In the genomic region with DNA sequence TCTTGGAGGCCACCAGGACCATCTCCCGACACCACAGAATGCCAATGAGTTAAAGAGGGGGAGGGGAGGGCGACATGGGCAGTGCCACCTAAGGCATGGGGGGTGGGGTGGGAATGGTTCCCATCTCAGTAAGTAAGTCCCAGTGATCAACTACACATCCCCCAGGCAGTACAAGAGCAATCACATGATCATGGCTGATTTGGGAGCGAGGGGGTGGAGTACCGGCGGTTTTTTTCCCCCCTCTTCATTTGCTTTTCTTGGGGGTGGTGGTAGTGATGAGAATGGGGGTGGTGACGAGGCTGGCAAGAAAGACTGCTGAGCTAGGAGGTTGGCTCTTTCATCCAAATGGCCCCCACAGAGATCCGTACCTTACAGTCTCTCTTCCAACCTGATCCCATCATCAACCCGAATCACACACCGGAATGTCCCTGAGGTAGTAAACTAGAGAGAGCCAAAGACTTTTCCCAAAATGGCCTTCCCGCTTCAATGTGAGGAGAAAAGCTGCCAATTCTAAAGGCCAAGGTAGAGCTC, we compare ENCODE assay signal across 8 mouse cellular contexts. TPM values are rescaled to one million over a fixed set of nuclear protein-coding genes. Genes with fewer than 3 reads are reported as not detected.
DNase-seq lines count a peak whose midpoint lies in the region; ATAC-seq lines count a peak whose summit lies in the region.

No protein-coding gene starts in this region.

- WGBS in forebrain, embryonic 15.5 days: 11% methylated on average over 10 of the region's 10 CpGs
- WGBS in limb, embryonic 12.5 days: 2% methylated on average over 10 of the region's 10 CpGs

- H3K36me3 ChIP-seq in forebrain, embryonic 15.5 days: no peaks in the 10 kb centered on the region
- H3K36me3 ChIP-seq in limb, embryonic 12.5 days: no peaks in the 10 kb centered on the region

- 0 out of 2 replicates have a peak, but pooled peaks cover 7% of the 10 kb centered on the region for H3K27me3 ChIP-seq in forebrain, embryonic 15.5 days
- peaks cover 14% of the 10 kb centered on the region for H3K27me3 ChIP-seq in limb, embryonic 12.5 days

- peak; percentile 44 to 55 for DNase-seq in left cerebral cortex, adult 18-20 months (ENCODE audit: low spot score in 2 of 2)
- no peak for DNase-seq in left cerebral cortex, adult 11 months (ENCODE audit: low spot score)
- peak; percentile 58 for DNase-seq in right cerebral cortex, postnatal 25 days
- no peak for DNase-seq in thymus, postnatal 4 days
- DNase-seq in lung, postnatal 4 days: no peak
- no peak for DNase-seq in thymus, postnatal 25 days

- no peak for ATAC-seq in forebrain, embryonic 15.5 days (replicated peaks)
- no peak for ATAC-seq in limb, embryonic 12.5 days (ENCODE audit: insufficient number of reproducible peaks, insufficient read depth, low FRiP score, low TSS enrichment, low read depth)

- no peak overlapping the region for H3K27ac ChIP-seq in forebrain, embryonic 15.5 days (replicated peaks)
- H3K27ac ChIP-seq in limb, embryonic 12.5 days: no peak overlapping the region

- H3K9me3 ChIP-seq in forebrain, embryonic 15.5 days: no peaks in the 10 kb centered on the region
- no peaks in the 10 kb centered on the region for H3K9me3 ChIP-seq in limb, embryonic 12.5 days

- peak overlapping the region; percentile 69 for H3K4me3 ChIP-seq in forebrain, embryonic 15.5 days
- peak overlapping the region; percentile 76 for H3K4me3 ChIP-seq in limb, embryonic 12.5 days (replicated peaks)

- peaks cover 24% of the 10 kb centered on the region for H3K4me1 ChIP-seq in forebrain, embryonic 15.5 days
- H3K4me1 ChIP-seq in limb, embryonic 12.5 days (replicated peaks): peaks cover 70% of the 10 kb centered on the region

- peak overlapping the region; percentile 99 for H3K4me2 ChIP-seq in forebrain, embryonic 15.5 days (replicated peaks)
- H3K4me2 ChIP-seq in limb, embryonic 12.5 days: peak overlapping the region; percentile 97

- peak overlapping the region; percentile 72 for H3K9ac ChIP-seq in forebrain, embryonic 15.5 days (replicated peaks)
- H3K9ac ChIP-seq in limb, embryonic 12.5 days (replicated peaks): peak overlapping the region; percentile 81

RNA-seq across cellular contexts. Expression of a gene that starts 51.8 kb away (rescaled TPM):
- total RNA-seq in left cerebral cortex, adult 18-20 months (2021): 100 to 1,000 TPM; 413 to 418 TPM
- polyA plus RNA-seq in forebrain, embryonic 15.5 days (2015; fragmentation: Nextera tagmentation; extraction: Ambion mirVana): 111 and 112 TPM in 2 replicates
- polyA plus RNA-seq in limb, embryonic 12.5 days (2016; fragmentation: Nextera tagmentation; extraction: Ambion mirVana): 48.3 and 54.0 TPM in 2 replicates

Comparison
In these comparisons a context has a peak if more than half of its experiments do, and no peak if none do; other contexts are left out.
1. DNase-seq: peak in left cerebral cortex, adult 18-20 months (2 of 2) and right cerebral cortex, postnatal 25 days (single experiment); none in left cerebral cortex, adult 11 months (single experiment), thymus, postnatal 4 days (single experiment), lung, postnatal 4 days (0 of 2) and thymus, postnatal 25 days (single experiment).